Mouse (Mus musculus) embryonic facial prominence, embryonic 15.5 days (tissue): Measurements from ENCODE around the gene Tspyl1. TPM values are rescaled to one million over a fixed set of nuclear protein-coding genes. Genes with fewer than 3 reads are reported as not detected.
"Not testable (repeated sequence)": the region's sequence is repeated elsewhere in the genome, so short reads cannot be mapped to it uniquely, and the experiment has no call there.

Source experiments
- ATAC-seq: fragments of 200-750 bp; cut with Nextera tagmentation; 2 replicates; pipeline ENCODE4 v1.8.0; 2017; ENCODE audit warnings: low read depth, moderate TSS enrichment; ENCODE audit not compliant: insufficient number of reproducible peaks, low FRiP score, low TSS enrichment
- H3K27ac ChIP-seq: fragments of 300-500 bp; sonication (generic); replicated peaks from 2 replicates; pipeline ENCODE4 v1.5.1; 2015; ENCODE audit warnings: mild to moderate bottlenecking, inconsistent platforms
- H3K27me3 ChIP-seq: fragments of 300-500 bp; sonication (generic); 2 replicates; pipeline ENCODE4 v1.6.1; 2015; ENCODE audit warnings: inconsistent platforms
- H3K36me3 ChIP-seq: fragments of 300-500 bp; sonication (generic); 2 replicates; pipeline ENCODE4 v1.6.1; 2015; ENCODE audit warnings: mild to moderate bottlenecking, inconsistent platforms
- H3K4me1 ChIP-seq: fragments of 300-500 bp; sonication (generic); 2 replicates; pipeline ENCODE4 v1.6.1; 2015; ENCODE audit warnings: inconsistent platforms
- H3K4me2 ChIP-seq: fragments of 300-500 bp; sonication (generic); replicated peaks from 2 replicates; pipeline ENCODE4 v1.6.1; 2015; ENCODE audit warnings: mild to moderate bottlenecking, inconsistent platforms
- H3K4me3 ChIP-seq: fragments of 300-500 bp; sonication (generic); replicated peaks from 2 replicates; pipeline ENCODE4 v1.5.1; 2015; ENCODE audit warnings: mild to moderate bottlenecking, inconsistent platforms
- H3K9ac ChIP-seq: fragments of 300-500 bp; sonication (generic); 2 replicates; pipeline ENCODE4 v1.6.1; 2015; ENCODE audit warnings: inconsistent platforms
- H3K9me3 ChIP-seq: fragments of 300-500 bp; sonication (generic); replicated peaks from 2 replicates; pipeline ENCODE4 v1.6.1; 2016; ENCODE audit warnings: inconsistent platforms
- WGBS: fragments of 180-500 bp; shearing (Covaris S2); methylation state at CpG from one replicate; pipeline ENCODE4 v1.1.7; 2015; 5-methylcytosine and 5-hydroxymethylcytosine counted together
- polyA plus RNA-seq: library from polyadenylated mRNA; unstranded; fragments of >200 nt; fragmentation: Nextera tagmentation; extraction: Ambion mirVana; gene quantifications from 2 replicates; pipeline ENCODE4 v1.2.1, GENCODE M21; 2015

The Tspyl1 gene
- 79.6 and 80.1 TPM in 2 replicates for polyA plus RNA-seq

- ATAC-seq = peak; percentile 96
- H3K9me3 ChIP-seq = no peaks in the 10 kb centered on the region
- peak within 1 kb of the TSS; percentile 87 for H3K27ac ChIP-seq
- no peaks in the 10 kb centered on the region for H3K27me3 ChIP-seq
- under 1% methylated on average over 38 of the region's 38 CpGs for WGBS
- H3K9ac ChIP-seq = peak within 1 kb of the TSS; percentile 94
- peaks cover 14% of the 10 kb centered on the region for H3K4me1 ChIP-seq
- no peaks in the 10 kb centered on the region for H3K36me3 ChIP-seq
- peak within 1 kb of the TSS; percentile 79 for H3K4me2 ChIP-seq
- peak within 1 kb of the TSS; percentile 98 for H3K4me3 ChIP-seq
These were observed at the start of gene Tspyl1 for GRCm38 (mm10) chr10:34281962-34282388. TSS of gene Tspyl1 (plus strand) at chr10:34282190.

GRCm38 (mm10) chr10:34233418-34233817 lies 48.6 kb upstream of the Tspyl1 start:
- no peak overlapping the region for H3K4me3 ChIP-seq
- no peak overlapping the region for H3K9ac ChIP-seq
- WGBS = 55% methylated on average over 1 of the region's 1 CpGs
- H3K27me3 ChIP-seq = no peaks in the 10 kb centered on the region
- H3K9me3 ChIP-seq = no peaks in the 10 kb centered on the region
- H3K4me1 ChIP-seq = 0 out of 2 replicates have a peak, but pooled peaks cover 2% of the 10 kb centered on the region
- H3K4me2 ChIP-seq = no peak overlapping the region
- no peaks in the 10 kb centered on the region for H3K36me3 ChIP-seq
- no peak overlapping the region for H3K27ac ChIP-seq
- ATAC-seq = no peak

- Histone ChIP-seq H3K27me3 (no peaks in the 10 kb centered on the region), H3K4me3 (no peak overlapping the region), H3K9ac (no peak overlapping the region), H3K36me3 (no peaks in the 10 kb centered on the region), H3K9me3 (no peaks in the 10 kb centered on the region), H3K4me2 (no peak overlapping the region), H3K4me1 (0 out of 2 replicates have a peak, but pooled peaks cover 2% of the 10 kb centered on the region), H3K27ac (no peak overlapping the region)
- ATAC-seq = no peak
- WGBS = 25% methylated on average over 2 of the region's 2 CpGs
These were observed 47.9 kb upstream of the Tspyl1 start for GRCm38 (mm10) chr10:34233931-34234745.

DNA sequence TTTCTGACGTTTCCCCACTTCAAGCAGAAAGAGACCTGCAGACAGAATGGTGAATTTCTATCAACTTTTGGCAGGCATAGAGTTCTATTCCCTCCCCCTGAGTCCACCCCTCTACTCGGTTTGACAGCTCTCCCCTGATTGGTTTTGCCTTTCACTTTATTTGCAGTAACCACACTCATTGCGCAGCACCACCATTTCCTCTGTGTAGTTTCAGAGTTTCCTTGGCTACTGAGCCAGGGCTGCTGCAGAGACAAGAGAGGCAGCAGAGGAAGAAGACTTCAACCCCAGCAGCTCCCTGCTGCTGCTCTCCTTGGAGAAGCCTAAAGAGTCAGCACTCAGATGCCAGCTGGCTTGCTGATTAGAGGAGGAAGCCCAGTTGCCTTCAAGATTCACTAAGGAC lies 46.6 kb upstream of the Tspyl1 start:
- Histone ChIP-seq H3K27me3 (no peaks in the 10 kb centered on the region), H3K27ac (no peak overlapping the region), H3K36me3 (no peaks in the 10 kb centered on the region), H3K4me2 (no peak overlapping the region), H3K9me3 (no peaks in the 10 kb centered on the region), H3K9ac (no peak overlapping the region), H3K4me1 (0 out of 2 replicates have a peak, but pooled peaks cover 2% of the 10 kb centered on the region), H3K4me3 (no peak overlapping the region)
- WGBS = 30% methylated on average over 3 of the region's 3 CpGs
- ATAC-seq = no peak

DNA sequence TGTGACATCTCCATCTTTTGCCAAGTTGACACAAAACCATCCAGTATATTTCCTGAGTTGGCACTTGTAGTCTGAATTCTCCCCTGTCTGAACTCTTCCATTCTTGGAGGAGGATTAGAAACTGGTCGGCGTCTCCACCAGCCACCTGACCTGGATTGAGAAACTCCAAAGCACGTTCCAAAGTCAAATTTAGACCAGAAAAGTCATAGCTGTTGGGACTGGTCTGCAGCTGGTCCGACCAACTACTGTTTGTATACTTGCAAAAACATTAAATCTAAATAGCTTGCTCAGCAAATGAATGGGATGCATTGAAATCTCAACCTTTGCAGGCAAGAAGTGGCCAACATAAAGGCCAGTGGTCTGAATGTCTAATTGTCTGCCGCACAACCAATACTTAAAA lies 45.4 kb upstream of the Tspyl1 start:
- H3K4me2 ChIP-seq = no peak overlapping the region
- no peaks in the 10 kb centered on the region for H3K27me3 ChIP-seq
- H3K9ac ChIP-seq = no peak overlapping the region
- H3K27ac ChIP-seq = no peak overlapping the region
- no peaks in the 10 kb centered on the region for H3K36me3 ChIP-seq
- WGBS = 65% methylated on average over 5 of the region's 5 CpGs
- no peak for ATAC-seq
- H3K9me3 ChIP-seq = no peaks in the 10 kb centered on the region
- H3K4me1 ChIP-seq = 0 out of 2 replicates have a peak, but pooled peaks cover 2% of the 10 kb centered on the region
- no peak overlapping the region for H3K4me3 ChIP-seq

DNA sequence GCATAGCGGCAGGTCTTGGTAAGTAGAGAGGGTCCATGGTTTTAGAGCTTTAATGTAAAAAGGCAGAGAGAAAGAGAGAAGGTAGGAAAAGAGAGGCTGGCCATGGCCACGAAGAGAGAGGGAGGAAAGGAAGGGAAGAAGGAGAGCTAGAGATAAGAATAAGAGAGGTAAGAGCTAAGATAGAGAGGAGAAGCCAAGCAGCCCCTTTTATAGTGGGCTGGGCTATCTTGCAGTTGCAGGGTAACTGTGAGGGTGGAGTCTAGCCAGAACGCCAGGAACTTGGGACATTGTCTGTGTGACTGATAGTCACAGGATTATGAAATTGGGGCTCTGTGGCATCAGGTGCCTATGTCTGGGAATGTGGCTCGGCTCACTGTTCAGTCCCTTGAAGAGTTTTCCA lies 43.5 kb upstream of the Tspyl1 start:
- Histone ChIP-seq H3K9ac (no peak overlapping the region), H3K9me3 (no peaks in the 10 kb centered on the region), H3K27ac (no peak overlapping the region), H3K4me1 (0 out of 2 replicates have a peak, but pooled peaks cover 2% of the 10 kb centered on the region), H3K4me2 (no peak overlapping the region), H3K27me3 (no peaks in the 10 kb centered on the region), H3K36me3 (no peaks in the 10 kb centered on the region), H3K4me3 (no peak overlapping the region)
- no peak for ATAC-seq
- 72% methylated on average over 4 of the region's 4 CpGs for WGBS

GRCm38 (mm10) chr10:34244745-34245144 lies 37.2 kb upstream of the Tspyl1 start:
- Histone ChIP-seq H3K27ac (no peak overlapping the region), H3K4me2 (no peak overlapping the region), H3K4me3 (no peak overlapping the region), H3K36me3 (no peaks in the 10 kb centered on the region), H3K4me1 (peaks cover 7% of the 10 kb centered on the region; the same call in 1 of the 2 replicates), H3K27me3 (no peaks in the 10 kb centered on the region), H3K9me3 (no peaks in the 10 kb centered on the region), H3K9ac (no peak overlapping the region)
- WGBS = 73% methylated on average over 5 of the region's 5 CpGs
- no peak for ATAC-seq

GRCm38 (mm10) chr10:34246106-34246505 lies 35.9 kb upstream of the Tspyl1 start:
- Histone ChIP-seq H3K4me2 (no peak overlapping the region), H3K9me3 (no peaks in the 10 kb centered on the region), H3K9ac (no peak overlapping the region), H3K27ac (no peak overlapping the region), H3K4me1 (peaks cover 7% of the 10 kb centered on the region; the same call in 1 of the 2 replicates), H3K27me3 (no peaks in the 10 kb centered on the region), H3K4me3 (no peak overlapping the region), H3K36me3 (no peaks in the 10 kb centered on the region)
- whole genome bisulfite sequencing = 54% methylated on average over 2 of the region's 2 CpGs
- no peak for ATAC-seq

GRCm38 (mm10) chr10:34247757-34248156 lies 34.2 kb upstream of the Tspyl1 start:
- Histone ChIP-seq H3K4me3 (no peak overlapping the region), H3K4me1 (peaks cover 7% of the 10 kb centered on the region; the same call in 1 of the 2 replicates), H3K27ac (no peak overlapping the region), H3K27me3 (no peaks in the 10 kb centered on the region), H3K9ac (no peak overlapping the region), H3K9me3 (no peaks in the 10 kb centered on the region), H3K4me2 (no peak overlapping the region), H3K36me3 (no peaks in the 10 kb centered on the region)
- no peak for ATAC-seq
- 15% methylated on average over 3 of the region's 3 CpGs for WGBS

GRCm38 (mm10) chr10:34249594-34249993 lies 32.4 kb upstream of the Tspyl1 start:
- Histone ChIP-seq H3K4me1 (peaks cover 7% of the 10 kb centered on the region; the same call in 1 of the 2 replicates), H3K9ac (no peak overlapping the region), H3K27me3 (no peaks in the 10 kb centered on the region), H3K36me3 (no peaks in the 10 kb centered on the region), H3K27ac (no peak overlapping the region), H3K9me3 (no peaks in the 10 kb centered on the region), H3K4me3 (no peak overlapping the region), H3K4me2 (no peak overlapping the region)
- 50% methylated on average over 2 of the region's 2 CpGs for WGBS
- ATAC-seq = no peak

GRCm38 (mm10) chr10:34252833-34253232 lies 29.2 kb upstream of the Tspyl1 start:
- not testable (repeated sequence) for H3K4me1 ChIP-seq, H3K27me3 ChIP-seq, H3K9ac ChIP-seq, H3K9me3 ChIP-seq, H3K4me2 ChIP-seq, H3K4me3 ChIP-seq, H3K27ac ChIP-seq, H3K36me3 ChIP-seq, ATAC-seq
- WGBS = 86% methylated on average over 9 of the region's 9 CpGs
